Mouse (Mus musculus): ENCODE results near the gene Itpr1.

DNA sequence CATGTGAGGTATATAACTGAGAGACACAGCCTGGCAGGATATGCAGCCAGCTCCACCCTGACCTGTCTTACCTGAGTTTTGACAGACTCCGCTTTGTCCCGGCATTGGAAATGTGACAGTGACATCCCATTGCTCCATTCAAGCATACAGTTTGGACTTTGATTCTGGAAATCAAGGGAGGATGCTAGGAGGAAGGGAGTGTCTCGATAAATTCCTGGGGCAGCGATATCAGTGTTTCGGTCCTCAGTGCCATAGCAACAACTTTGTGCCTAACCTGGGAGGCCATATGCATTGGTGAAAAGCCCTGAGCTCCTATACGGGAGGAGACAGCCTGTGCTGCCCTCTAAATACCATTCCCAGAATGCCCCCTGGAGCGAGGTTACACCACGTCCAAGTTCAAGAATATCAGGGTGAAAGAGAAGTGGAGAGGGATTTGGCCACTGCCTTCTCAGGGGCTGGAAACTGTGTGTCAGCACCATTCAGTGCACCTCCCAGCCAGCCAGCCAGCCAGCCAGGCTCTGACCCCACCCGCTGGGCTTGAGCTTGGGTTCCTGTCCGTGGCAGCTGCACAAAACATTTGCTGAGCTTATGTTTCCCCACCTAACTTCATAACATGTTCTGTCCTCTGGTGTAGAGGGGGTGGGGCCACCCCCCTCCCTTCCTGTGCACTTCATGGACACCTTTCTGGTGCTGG is 319.7 kb downstream of the Itpr1 start:
- TF ChIP-seq POLR2A (IDR thresholded peaks at IDR 0.05; ENCODE audit: low read depth, low read length) (no peak), CTCF (IDR thresholded peaks at IDR 0.05; ENCODE audit: extremely low read depth, insufficient read length, insufficient replicate concordance, low read depth, low read length) (no peak)
